Mouse (Mus musculus) liver, embryonic 14.5 days (tissue): ENCODE data around the gene Auh.

Experiments
- CTCF ChIP-seq: IDR thresholded peaks from 2 replicates; pipeline ENCODE4 v1.5.1; 2016; ENCODE audit warnings: antibody characterized with exemption, low read depth, control low read depth
- EP300 ChIP-seq: IDR thresholded peaks from 2 replicates; pipeline ENCODE4 v1.6.1; 2016; ENCODE audit warnings: antibody characterized with exemption, low read depth

DNA sequence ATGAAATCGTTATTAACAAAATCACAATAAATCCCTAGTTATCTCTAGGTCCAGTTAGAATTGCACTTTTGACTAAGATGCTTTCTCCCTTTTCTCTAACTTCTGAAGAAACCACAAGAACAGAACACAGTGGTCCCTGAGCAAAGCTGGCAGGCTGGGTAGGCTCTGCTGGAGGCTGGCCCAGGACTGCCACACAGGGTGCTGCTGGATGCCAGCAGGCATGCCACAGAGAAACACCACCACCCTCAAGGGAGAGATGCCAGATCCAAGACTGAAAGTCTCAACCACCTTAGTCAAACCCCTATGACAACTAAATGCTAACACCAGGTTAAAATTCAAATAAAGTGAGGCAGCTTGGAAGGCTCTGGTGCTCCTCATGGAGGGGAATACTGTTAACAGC, 36.7 kb downstream of the Auh start:
- TF ChIP-seq CTCF (no peak), EP300 (no peak)
